Mouse (Mus musculus) MEL (cell line): ENCODE measurements around the gene Stab1. TPM values are rescaled to one million over a fixed set of nuclear protein-coding genes. Genes with fewer than 3 reads are reported as not detected.

ENCODE experiments used
- DNase-seq: peaks from one replicate; pipeline ENCODE4 v3.0.0; 2011; ENCODE audit warnings: low read depth, low spot score
- H3K27ac ChIP-seq: 2 replicates; pipeline ENCODE4 v1.5.1; 2012; ENCODE audit warnings: low read depth, mild to moderate bottlenecking, control low read depth, low read length, moderate library complexity; ENCODE audit not compliant: control insufficient read depth
- H3K27me3 ChIP-seq, 2 experiments: fragments of 150-350 bp in 1 of 2; sonication (generic) in 1 of 2; 2 replicates each; pipeline ENCODE4 v1.6.1; 2012; ENCODE audit warnings: low read length in 2 of 2, mild to moderate bottlenecking in 2 of 2, improper control_type of control experiment in 1 of 2, moderate library complexity in 1 of 2; ENCODE audit not compliant: insufficient read depth in 2 of 2, control insufficient read depth in 1 of 2
- H3K36me3 ChIP-seq, 2 experiments: 2 replicates each; pipeline ENCODE4 v1.6.1; 2012 to 2014; ENCODE audit warnings: low read length in 2 of 2, improper control_type of control experiment in 1 of 2, inconsistent platforms in 1 of 2, mild to moderate bottlenecking in 1 of 2; ENCODE audit not compliant: insufficient read depth in 2 of 2, control insufficient read depth in 1 of 2
- H3K4me1 ChIP-seq, 2 experiments: fragments of 150-350 bp in 1 of 2; sonication (generic) in 1 of 2; 2 replicates each; pipeline ENCODE4 v1.6.1; 2012; ENCODE audit warnings: low read length in 2 of 2, improper control_type of control experiment in 1 of 2, mild to moderate bottlenecking in 1 of 2; ENCODE audit not compliant: insufficient read depth in 2 of 2, control insufficient read depth in 1 of 2
- H3K4me3 ChIP-seq, 2 experiments: fragments of 150-350 bp in 1 of 2; sonication (generic) in 1 of 2; 2 replicates each; pipeline ENCODE4 v1.5.1; 2012; ENCODE audit warnings: low read depth in 2 of 2, low read length in 2 of 2, mild to moderate bottlenecking in 2 of 2, moderate library complexity in 2 of 2, control low read depth in 1 of 2, improper control_type of control experiment in 1 of 2; ENCODE audit not compliant: control insufficient read depth in 1 of 2, insufficient read depth in 1 of 2
- H3K79me2 ChIP-seq: 2 replicates; pipeline ENCODE4 v1.6.1; 2012; ENCODE audit warnings: mild to moderate bottlenecking, low read length, moderate library complexity; ENCODE audit not compliant: control insufficient read depth, poor library complexity, insufficient read depth
- H3K9ac ChIP-seq: 2 replicates; pipeline ENCODE4 v1.6.1; 2012; ENCODE audit warnings: low read depth, mild to moderate bottlenecking, control low read depth, low read length, moderate library complexity; ENCODE audit not compliant: control insufficient read depth, poor library complexity, severe bottlenecking
- H3K9me3 ChIP-seq: fragments of 150-350 bp; sonication (generic); replicated peaks from 2 replicates; pipeline ENCODE4 v1.6.1; 2012; ENCODE audit warnings: mild to moderate bottlenecking, low read length, improper control_type of control experiment, moderate library complexity; ENCODE audit not compliant: insufficient read depth
- ZC3H11A ChIP-seq: IDR thresholded peaks from 2 replicates; pipeline ENCODE4 v1.6.1; 2012; ENCODE audit warnings: low read depth, mild to moderate bottlenecking, inconsistent platforms, low read length, improper control_type of control experiment
- polyA plus RNA-seq, 2 experiments: library from polyadenylated mRNA; stranded (reverse) in 1 of 2; unstranded in 1 of 2; fragments of >175 nt in 1 of 2; fragments of >200 nt in 1 of 2; gene quantifications; 2 replicates each; pipeline versions ENCODE4 v1.2.1 to v1.2.4; 2012; ENCODE audit warnings: low replicate concordance in 2 of 2, low read depth in 1 of 2; ENCODE audit not compliant: insufficient read length in 2 of 2, insufficient read depth in 1 of 2, missing spikeins in 1 of 2
- total RNA-seq: library from RNA; depleted of rRNA; stranded (reverse); fragments of 300-350 nt; gene quantifications from 2 replicates; pipeline ENCODE4 v1.2.3, GENCODE M21; 2012; rRNA removed

Gene Stab1
- total and polyA plus RNA-seq, 3 experiments: 0.15 to 0.40 TPM; not detected in 1

DNA sequence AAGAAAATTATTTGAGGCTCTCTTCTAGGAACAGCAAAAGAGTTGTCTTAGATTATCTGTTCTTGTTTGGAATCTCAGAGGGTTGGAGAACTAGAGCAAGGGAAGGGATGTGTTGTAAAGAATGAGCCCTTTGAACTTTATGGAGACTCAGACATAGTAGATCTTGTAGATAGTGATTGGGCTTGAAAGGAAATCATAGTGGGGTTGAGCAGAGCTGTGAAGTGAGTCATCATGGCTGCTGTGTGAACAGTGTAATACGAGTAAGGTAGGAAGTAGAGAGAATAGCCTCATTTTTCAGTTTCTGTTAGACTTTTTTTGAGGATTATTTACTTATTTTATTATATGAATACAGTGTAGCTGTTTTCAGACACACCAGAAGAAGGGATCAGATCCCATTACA is 78.5 kb downstream of the Stab1 start:
- no peak for TF ChIP-seq ZC3H11A
- DNase-seq: peak; percentile 18

More for the DNA sequence above, 78.5 kb downstream of the Stab1 start:
- Histone ChIP-seq H3K4me3 (no peak overlapping the region), H3K27ac (no peak overlapping the region), H3K79me2 (no peaks in the 10 kb centered on the region), H3K36me3 (peaks cover 0 to 25% of the 10 kb centered on the region in 2 experiments; a peak in 3 of 4 replicates), H3K9me3 (no peaks in the 10 kb centered on the region), H3K9ac (no peak overlapping the region), H3K4me1 (no peaks in the 10 kb centered on the region), H3K27me3 (no peaks in the 10 kb centered on the region)

Other genes starting within 250 kb of the Stab1 start
- gene Itih3, start 244.9 kb downstream of the Stab1 start, total RNA-seq: not detected in 2 replicates
- gene Itih3, start 244.9 kb downstream of the Stab1 start, polyA plus RNA-seq: not detected
- gene Itih1, start 225.4 kb downstream of the Stab1 start, total RNA-seq: not detected in 2 replicates
- under 1 TPM in 1 of 2 experiments, not detected in 1; 0.03 TPM for gene Itih1, start 225.4 kb downstream of the Stab1 start, polyA plus RNA-seq
- gene Nek4, start 217.3 kb downstream of the Stab1 start, total RNA-seq: 16.6 and 18.4 TPM in 2 replicates
- gene Nek4, start 217.3 kb downstream of the Stab1 start, polyA plus RNA-seq: 10 to 100 TPM in 1 of 2 experiments, not detected in 1; 19.3 TPM
- gene Glt8d1, start 167.2 kb downstream of the Stab1 start, total RNA-seq: 14.7 and 15.6 TPM in 2 replicates
- 10 to 100 TPM in 1 of 2 experiments, not detected in 1; 19.2 TPM for gene Glt8d1, start 167.2 kb downstream of the Stab1 start, polyA plus RNA-seq
- gene Spcs1, start 167.0 kb downstream of the Stab1 start, total RNA-seq: 165 and 208 TPM in 2 replicates
- gene Spcs1, start 167.0 kb downstream of the Stab1 start, polyA plus RNA-seq: 100 to 1,000 TPM; 188 to 419 TPM
- gene Pbrm1, start 149.5 kb downstream of the Stab1 start, total RNA-seq: 28.7 and 31.1 TPM in 2 replicates
- 10 to 100 TPM; 32.4 to 62.0 TPM for gene Pbrm1, start 149.5 kb downstream of the Stab1 start, polyA plus RNA-seq
- 217 and 257 TPM in 2 replicates for gene Gnl3, start 149.5 kb downstream of the Stab1 start, total RNA-seq
- gene Gnl3, start 149.5 kb downstream of the Stab1 start, polyA plus RNA-seq: 100 to 1,000 TPM; 151 to 332 TPM
- 78.8 and 122 TPM in 2 replicates for gene Smim4, start 39.7 kb downstream of the Stab1 start, total RNA-seq
- 10 to 100 TPM in 1 of 2 experiments, not detected in 1; 87.8 TPM for gene Smim4, start 39.7 kb downstream of the Stab1 start, polyA plus RNA-seq
- 168 and 172 TPM in 2 replicates for gene Nt5dc2, start 37.6 kb downstream of the Stab1 start, total RNA-seq
- 100 to 1,000 TPM; 291 to 349 TPM for gene Nt5dc2, start 37.6 kb downstream of the Stab1 start, polyA plus RNA-seq
- not detected in 2 replicates for gene Tnnc1, start 39.7 kb upstream of the Stab1 start, total RNA-seq
- gene Tnnc1, start 39.7 kb upstream of the Stab1 start, polyA plus RNA-seq: under 1 TPM in 1 of 2 experiments, not detected in 1; 0.19 TPM
- gene Nisch, start 48.3 kb upstream of the Stab1 start, total RNA-seq: 49.1 and 53.0 TPM in 2 replicates
- 100 to 1,000 TPM in 1 of 2 experiments, not detected in 1; 154 TPM for gene Nisch, start 48.3 kb upstream of the Stab1 start, polyA plus RNA-seq
- 0.03 and 0.04 TPM in 2 replicates for gene Sema3g, start 49.2 kb upstream of the Stab1 start, total RNA-seq
- gene Sema3g, start 49.2 kb upstream of the Stab1 start, polyA plus RNA-seq: under 1 TPM in 1 of 2 experiments, not detected in 1; 0.25 TPM
- gene Phf7, start 82.7 kb upstream of the Stab1 start, total RNA-seq: 6.0 and 6.7 TPM in 2 replicates
- 1 to 10 TPM in 1 of 2 experiments, not detected in 1; 7.6 TPM for gene Phf7, start 82.7 kb upstream of the Stab1 start, polyA plus RNA-seq
- 70.1 and 85.4 TPM in 2 replicates for gene Bap1, start 82.8 kb upstream of the Stab1 start, total RNA-seq
- 100 to 1,000 TPM; 112 to 177 TPM for gene Bap1, start 82.8 kb upstream of the Stab1 start, polyA plus RNA-seq
- 0.03 and 0.04 TPM in 2 replicates for gene Dnah1, start 155.3 kb upstream of the Stab1 start, total RNA-seq
- gene Dnah1, start 155.3 kb upstream of the Stab1 start, polyA plus RNA-seq: under 1 TPM in 1 of 2 experiments, not detected in 1; 0.11 TPM
- 23.2 and 24.9 TPM in 2 replicates for gene Capn7, start 168.0 kb upstream of the Stab1 start, total RNA-seq
- gene Capn7, start 168.0 kb upstream of the Stab1 start, polyA plus RNA-seq: 10 to 100 TPM; 30.0 to 83.7 TPM